Mouse (Mus musculus): ENCODE data around the gene Dennd5b. TPM values are rescaled to one million over a fixed set of nuclear protein-coding genes. Genes with fewer than 3 reads are reported as not detected.
"Not testable (repeated sequence)": the region's sequence is repeated elsewhere in the genome, so short reads cannot be mapped to it uniquely, and the experiment has no call there.

Dennd5b gene
- polyA plus RNA-seq, 1 experiment from 2014 or later, result 13.9 TPM

GRCm38 (mm10) chr6:148992373-148993116 is 108.9 kb downstream of the Dennd5b start:
- Histone ChIP-seq H3K4me3 (no peak overlapping the region), H3K4me2 (no peak overlapping the region), H3K9ac (no peak overlapping the region), H3K27me3 (no peaks in the 10 kb centered on the region), H3K4me1 (peaks cover 18% of the 10 kb centered on the region), H3K36me3 (ENCODE audit: poor library complexity, severe bottlenecking) (peaks cover 23% of the 10 kb centered on the region), H3K9me3 (replicated peaks) (no peaks in the 10 kb centered on the region), H3K27ac (peak overlapping the region; percentile 44; the same call in 1 of the 2 replicates)
- ATAC-seq, result no peak
- WGBS, result 16% methylated on average over 4 of the region's 4 CpGs

GRCm38 (mm10) chr6:148991660-148992372 is 109.7 kb downstream of the Dennd5b start:
- H3K9ac ChIP-seq, result no peak overlapping the region
- no peak overlapping the region for H3K4me3 ChIP-seq
- H3K4me1 ChIP-seq, result peaks cover 18% of the 10 kb centered on the region
- 30% methylated on average over 6 of the region's 6 CpGs for WGBS
- H3K27ac ChIP-seq, result peak overlapping the region; percentile 3; the same call in 1 of the 2 replicates
- no peaks in the 10 kb centered on the region for H3K9me3 ChIP-seq (replicated peaks)
- ATAC-seq, result no peak
- H3K4me2 ChIP-seq, result no peak overlapping the region
- H3K27me3 ChIP-seq, result no peaks in the 10 kb centered on the region
- H3K36me3 ChIP-seq (ENCODE audit: poor library complexity, severe bottlenecking), result peaks cover 16% of the 10 kb centered on the region

GRCm38 (mm10) chr6:148989792-148990491 is 111.5 kb downstream of the Dennd5b start:
- not testable (repeated sequence) for H3K4me2 ChIP-seq; H3K27me3 ChIP-seq; H3K36me3 ChIP-seq (ENCODE audit: poor library complexity, severe bottlenecking); H3K9ac ChIP-seq; H3K9me3 ChIP-seq (replicated peaks); H3K4me3 ChIP-seq; H3K27ac ChIP-seq; ATAC-seq
- H3K4me1 ChIP-seq, result peaks cover 18% of the 10 kb centered on the region
- WGBS, result 87% methylated on average over 1 of the region's 3 CpGs

GRCm38 (mm10) chr6:148986003-148986402 is 115.5 kb downstream of the Dennd5b start:
- no peak overlapping the region for H3K27ac ChIP-seq
- no peaks in the 10 kb centered on the region for H3K9me3 ChIP-seq (replicated peaks)
- H3K27me3 ChIP-seq, result no peaks in the 10 kb centered on the region
- 88% methylated on average over 4 of the region's 4 CpGs for WGBS
- H3K9ac ChIP-seq, result no peak overlapping the region
- peaks cover 4% of the 10 kb centered on the region; the same call in 1 of the 2 replicates for H3K36me3 ChIP-seq (ENCODE audit: poor library complexity, severe bottlenecking)
- ATAC-seq, result 0 out of 2 replicates have a peak, but pooled peaks have one; percentile 27
- H3K4me1 ChIP-seq, result no peaks in the 10 kb centered on the region
- H3K4me2 ChIP-seq, result no peak overlapping the region
- no peak overlapping the region for H3K4me3 ChIP-seq

GRCm38 (mm10) chr6:148980495-148980894 is 121.0 kb downstream of the Dennd5b start:
- H3K36me3 ChIP-seq (ENCODE audit: poor library complexity, severe bottlenecking), result no peaks in the 10 kb centered on the region
- 85% methylated on average over 3 of the region's 3 CpGs for WGBS
- no peak overlapping the region for H3K9ac ChIP-seq
- H3K27me3 ChIP-seq, result no peaks in the 10 kb centered on the region
- no peak overlapping the region for H3K27ac ChIP-seq
- no peak for ATAC-seq
- H3K4me1 ChIP-seq, result no peaks in the 10 kb centered on the region
- no peak overlapping the region for H3K4me2 ChIP-seq
- H3K9me3 ChIP-seq (replicated peaks), result no peaks in the 10 kb centered on the region
- no peak overlapping the region for H3K4me3 ChIP-seq

- no peaks in the 10 kb centered on the region for H3K9me3 ChIP-seq (replicated peaks)
- H3K4me1 ChIP-seq, result 0 out of 2 replicates have a peak, but pooled peaks cover 6% of the 10 kb centered on the region
- no peak overlapping the region for H3K4me3 ChIP-seq
- no peaks in the 10 kb centered on the region for H3K36me3 ChIP-seq (ENCODE audit: poor library complexity, severe bottlenecking)
- 98% methylated on average over 3 of the region's 3 CpGs for WGBS
- H3K27me3 ChIP-seq, result no peaks in the 10 kb centered on the region
- ATAC-seq, result no peak
- no peak overlapping the region for H3K4me2 ChIP-seq
- no peak overlapping the region for H3K9ac ChIP-seq
- no peak overlapping the region for H3K27ac ChIP-seq
Measured at GRCm38 (mm10) chr6:148975096-148975495, 126.4 kb downstream of the Dennd5b start.

- Histone ChIP-seq H3K4me2 (no peak overlapping the region), H3K4me1 (0 out of 2 replicates have a peak, but pooled peaks cover 6% of the 10 kb centered on the region), H3K27ac (no peak overlapping the region), H3K9me3 (replicated peaks) (no peaks in the 10 kb centered on the region), H3K36me3 (ENCODE audit: poor library complexity, severe bottlenecking) (no peaks in the 10 kb centered on the region), H3K4me3 (no peak overlapping the region), H3K27me3 (no peaks in the 10 kb centered on the region), H3K9ac (no peak overlapping the region)
- no peak for ATAC-seq
- 75% methylated on average over 2 of the region's 2 CpGs for WGBS
Measured at GRCm38 (mm10) chr6:148972891-148973290, 128.6 kb downstream of the Dennd5b start.

GRCm38 (mm10) chr6:148972059-148972848 is 129.2 kb downstream of the Dennd5b start:
- Histone ChIP-seq H3K27me3 (no peaks in the 10 kb centered on the region), H3K4me1 (0 out of 2 replicates have a peak, but pooled peaks cover 6% of the 10 kb centered on the region), H3K9me3 (replicated peaks) (no peaks in the 10 kb centered on the region), H3K4me3 (no peak overlapping the region), H3K4me2 (no peak overlapping the region), H3K27ac (no peak overlapping the region), H3K36me3 (ENCODE audit: poor library complexity, severe bottlenecking) (no peaks in the 10 kb centered on the region), H3K9ac (no peak overlapping the region)
- 26% methylated on average over 9 of the region's 9 CpGs for WGBS
- ATAC-seq, result no peak

GRCm38 (mm10) chr6:148971385-148971940 is 130.0 kb downstream of the Dennd5b start:
- H3K4me1 ChIP-seq, result 0 out of 2 replicates have a peak, but pooled peaks cover 6% of the 10 kb centered on the region
- no peaks in the 10 kb centered on the region for H3K9me3 ChIP-seq (replicated peaks)
- 34% methylated on average over 9 of the region's 9 CpGs for WGBS
- H3K9ac ChIP-seq, result no peak overlapping the region
- no peak overlapping the region for H3K4me2 ChIP-seq
- ATAC-seq, result no peak
- H3K36me3 ChIP-seq (ENCODE audit: poor library complexity, severe bottlenecking), result no peaks in the 10 kb centered on the region
- H3K27me3 ChIP-seq, result no peaks in the 10 kb centered on the region
- no peak overlapping the region for H3K27ac ChIP-seq
- H3K4me3 ChIP-seq, result no peak overlapping the region

- H3K9me3 ChIP-seq (replicated peaks), result no peaks in the 10 kb centered on the region
- H3K4me3 ChIP-seq, result no peak overlapping the region
- no peak for ATAC-seq
- H3K27ac ChIP-seq, result no peak overlapping the region
- H3K4me1 ChIP-seq, result no peaks in the 10 kb centered on the region
- H3K36me3 ChIP-seq (ENCODE audit: poor library complexity, severe bottlenecking), result no peaks in the 10 kb centered on the region
- H3K4me2 ChIP-seq, result no peak overlapping the region
- 50% methylated on average over 1 of the region's 1 CpGs for WGBS
- no peaks in the 10 kb centered on the region for H3K27me3 ChIP-seq
- no peak overlapping the region for H3K9ac ChIP-seq
Measured at GRCm38 (mm10) chr6:148961285-148961684, 140.2 kb downstream of the Dennd5b start.

GRCm38 (mm10) chr6:148959540-148960238 is 141.8 kb downstream of the Dennd5b start:
- no peak for ATAC-seq
- H3K4me1 ChIP-seq, result no peaks in the 10 kb centered on the region
- WGBS, result 68% methylated on average over 4 of the region's 4 CpGs

More at GRCm38 (mm10) chr6:148959540-148960238, 141.8 kb downstream of the Dennd5b start:
- Histone ChIP-seq H3K27me3 (no peaks in the 10 kb centered on the region), H3K9me3 (replicated peaks) (no peaks in the 10 kb centered on the region), H3K4me3 (no peak overlapping the region), H3K4me2 (no peak overlapping the region), H3K36me3 (ENCODE audit: poor library complexity, severe bottlenecking) (no peaks in the 10 kb centered on the region), H3K27ac (no peak overlapping the region), H3K9ac (no peak overlapping the region)
